Mouse (Mus musculus): ENCODE measurements at regions not wholly inside any gene's neighbourhood (a gene's known extent, or its start where the extent isn't known, plus 50 kb on each side); places are given as distances from the start of the nearest gene placed in this dataset.

- TF ChIP-seq TBP (conservative IDR thresholded peaks at IDR 0.05; ENCODE audit: low read depth, low read length) (no peak), ETS1 (conservative IDR thresholded peaks at IDR 0.05; ENCODE audit: low read depth, low read length) (no peak), E2F4 (IDR thresholded peaks at IDR 0.05; ENCODE audit: insufficient replicate concordance, low read depth, low read length) (no peak), BHLHE40 (IDR thresholded peaks at IDR 0.05; ENCODE audit: low read depth, low read length) (no peak), CTCF (conservative IDR thresholded peaks at IDR 0.05 in 1 of 2, IDR thresholded peaks at IDR 0.05 in 1 of 2; ENCODE audit: low read depth in 2 of 2, low read length in 2 of 2) (no peak), POLR2A (IDR thresholded peaks at IDR 0.05; ENCODE audit: low read depth, low read length) (no peak), SIN3A (IDR thresholded peaks at IDR 0.05; ENCODE audit: low read length) (no peak), ZMIZ1 (IDR thresholded peaks at IDR 0.05; ENCODE audit: low read depth, low read length) (no peak), MAZ (IDR thresholded peaks at IDR 0.05; ENCODE audit: low read depth, low read length) (no peak), NRF1 (IDR thresholded peaks at IDR 0.05; ENCODE audit: low read depth, low read length) (no peak), EP300 (IDR thresholded peaks at IDR 0.05; ENCODE audit: low read length) (no peak)
These were observed 50.9 kb upstream of the Cbln4 start for GRCm38 (mm10) chr2:172094159-172094558.
